Mouse (Mus musculus): ENCODE results near the gene Herc3.
"Not testable (repeated sequence)": the region's sequence is repeated elsewhere in the genome, so short reads cannot be mapped to it uniquely, and the experiment has no call there.

Herc3 gene

GRCm38 (mm10) chr6:58831232-58832009 is at the start of gene Herc3:
Gene Herc3 (plus strand): TSS chr6:58831465.
- peak; percentile 78 for DNase-seq (ENCODE audit: low spot score)

GRCm38 (mm10) chr6:58801394-58801793 is 29.9 kb upstream of the Herc3 start:
- DNase-seq (ENCODE audit: low spot score), result no peak

- DNase-seq (ENCODE audit: low spot score), result no peak
Observed at GRCm38 (mm10) chr6:58814381-58814780, 16.9 kb upstream of the Herc3 start.

- DNase-seq (ENCODE audit: low spot score), result not testable (repeated sequence)
Observed at GRCm38 (mm10) chr6:58817037-58817436, 14.2 kb upstream of the Herc3 start.

GRCm38 (mm10) chr6:58825619-58826018 is 5.6 kb upstream of the Herc3 start:
- no peak for DNase-seq (ENCODE audit: low spot score)

GRCm38 (mm10) chr6:58826089-58826488 is 5.2 kb upstream of the Herc3 start:
- no peak for DNase-seq (ENCODE audit: low spot score)

- DNase-seq (ENCODE audit: low spot score), result no peak
Observed at GRCm38 (mm10) chr6:58828582-58828981, 2.7 kb upstream of the Herc3 start.

- no peak for DNase-seq (ENCODE audit: low spot score)
Observed at GRCm38 (mm10) chr6:58830840-58831231, 429 bp upstream of the Herc3 start.

- DNase-seq (ENCODE audit: low spot score), result no peak
Observed at GRCm38 (mm10) chr6:58832591-58833018, 1.3 kb downstream of the Herc3 start.

GRCm38 (mm10) chr6:58834470-58834869 is 3.2 kb downstream of the Herc3 start:
- no peak for DNase-seq (ENCODE audit: low spot score)

GRCm38 (mm10) chr6:58835591-58835990 is 4.3 kb downstream of the Herc3 start:
- DNase-seq (ENCODE audit: low spot score), result no peak

- no peak for DNase-seq (ENCODE audit: low spot score)
Observed at GRCm38 (mm10) chr6:58836476-58836875, 5.2 kb downstream of the Herc3 start.

GRCm38 (mm10) chr6:58837917-58838316 is 6.7 kb downstream of the Herc3 start:
- DNase-seq (ENCODE audit: low spot score), result no peak

- no peak for DNase-seq (ENCODE audit: low spot score)
Observed at GRCm38 (mm10) chr6:58841208-58841607, 9.9 kb downstream of the Herc3 start.

- no peak for DNase-seq (ENCODE audit: low spot score)
Observed at GRCm38 (mm10) chr6:58842186-58842585, 10.9 kb downstream of the Herc3 start.

GRCm38 (mm10) chr6:58843580-58843979 is 12.3 kb downstream of the Herc3 start:
- no peak for DNase-seq (ENCODE audit: low spot score)

GRCm38 (mm10) chr6:58844188-58844822 is 13.0 kb downstream of the Herc3 start:
- no peak for DNase-seq (ENCODE audit: low spot score)

GRCm38 (mm10) chr6:58846850-58847692 is 15.8 kb downstream of the Herc3 start:
- no peak for DNase-seq (ENCODE audit: low spot score)

GRCm38 (mm10) chr6:58847836-58848235 is 16.6 kb downstream of the Herc3 start:
- DNase-seq (ENCODE audit: low spot score), result no peak

GRCm38 (mm10) chr6:58849356-58849755 is 18.1 kb downstream of the Herc3 start:
- no peak for DNase-seq (ENCODE audit: low spot score)

- no peak for DNase-seq (ENCODE audit: low spot score)
Observed at GRCm38 (mm10) chr6:58855676-58856367, 24.6 kb downstream of the Herc3 start.

GRCm38 (mm10) chr6:58856494-58856893 is 25.2 kb downstream of the Herc3 start:
- DNase-seq (ENCODE audit: low spot score), result no peak
